Mouse (Mus musculus): ENCODE results near the gene Atp10a. TPM values are rescaled to one million over a fixed set of nuclear protein-coding genes. Genes with fewer than 3 reads are reported as not detected.

Gene Atp10a
- 1.1 and 1.2 TPM in 2 replicates for polyA plus RNA-seq (2015; fragmentation: Nextera tagmentation; extraction: Ambion mirVana)

DNA sequence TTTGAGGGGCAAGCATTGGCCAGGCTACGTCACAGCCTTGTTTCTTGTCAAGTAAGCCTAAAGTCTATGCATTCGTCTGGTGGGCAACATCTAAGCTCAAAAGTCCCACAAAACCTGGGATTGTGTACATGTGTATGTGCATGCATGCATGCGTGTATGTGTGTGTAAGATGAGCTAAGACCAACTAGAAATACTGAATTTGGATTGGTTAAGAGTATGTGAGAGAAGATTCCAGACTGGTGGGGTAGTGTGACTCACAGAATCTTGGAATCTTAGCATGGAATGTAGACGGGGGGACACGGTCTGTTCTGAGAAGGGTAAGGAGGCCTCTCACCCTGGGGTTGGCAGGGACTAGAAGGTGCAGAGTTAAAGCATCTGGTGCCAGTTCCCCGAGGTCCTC, at the start of gene Atp10a:
Gene Atp10a (plus strand): TSS at position 301 of the 400 bp plus-strand sequence.
- Histone ChIP-seq H3K4me1 (peaks cover 6% of the 10 kb centered on the region), H3K9me3 (no peaks in the 10 kb centered on the region), H3K36me3 (no peaks in the 10 kb centered on the region), H3K27ac (replicated peaks) (no peak within 1 kb of the TSS), H3K4me2 (no peak within 1 kb of the TSS), H3K4me3 (no peak within 1 kb of the TSS), H3K9ac (no peak within 1 kb of the TSS), H3K27me3 (replicated peaks) (peaks cover 6% of the 10 kb centered on the region; the same call in 1 of the 2 replicates)
- ATAC-seq (ENCODE audit: extremely low read depth, insufficient number of reproducible peaks, low FRiP score, low TSS enrichment), result no peak
- WGBS, result 71% methylated on average over 6 of the region's 6 CpGs

DNA sequence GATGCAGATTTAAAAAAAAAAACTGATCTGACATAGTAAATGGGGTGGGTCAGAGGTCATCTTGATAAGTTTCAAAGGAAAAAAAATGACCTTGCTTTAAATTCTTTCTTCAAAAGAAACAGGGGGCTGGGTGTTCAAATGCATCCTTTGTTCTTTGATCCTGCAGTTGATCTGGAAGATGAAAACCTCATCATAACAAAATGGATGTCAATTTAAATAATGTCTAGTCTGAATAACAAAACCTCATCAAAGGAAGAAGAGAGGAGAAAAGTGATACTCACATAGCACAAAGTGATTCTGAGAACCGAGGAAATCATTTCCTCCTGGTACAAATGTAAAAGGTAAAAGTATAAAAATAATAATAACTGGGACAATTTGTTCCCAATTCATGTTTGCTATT, 37.9 kb upstream of the Atp10a start:
- no peak overlapping the region for H3K4me3 ChIP-seq
- no peaks in the 10 kb centered on the region for H3K4me1 ChIP-seq
- H3K9me3 ChIP-seq, result no peaks in the 10 kb centered on the region
- WGBS, result 74% methylated on average over 1 of the region's 1 CpGs
- no peak overlapping the region for H3K27ac ChIP-seq (replicated peaks)
- H3K4me2 ChIP-seq, result no peak overlapping the region
- no peak for ATAC-seq (ENCODE audit: extremely low read depth, insufficient number of reproducible peaks, low FRiP score, low TSS enrichment)
- no peaks in the 10 kb centered on the region for H3K27me3 ChIP-seq (replicated peaks)
- no peak overlapping the region for H3K9ac ChIP-seq
- H3K36me3 ChIP-seq, result no peaks in the 10 kb centered on the region

DNA sequence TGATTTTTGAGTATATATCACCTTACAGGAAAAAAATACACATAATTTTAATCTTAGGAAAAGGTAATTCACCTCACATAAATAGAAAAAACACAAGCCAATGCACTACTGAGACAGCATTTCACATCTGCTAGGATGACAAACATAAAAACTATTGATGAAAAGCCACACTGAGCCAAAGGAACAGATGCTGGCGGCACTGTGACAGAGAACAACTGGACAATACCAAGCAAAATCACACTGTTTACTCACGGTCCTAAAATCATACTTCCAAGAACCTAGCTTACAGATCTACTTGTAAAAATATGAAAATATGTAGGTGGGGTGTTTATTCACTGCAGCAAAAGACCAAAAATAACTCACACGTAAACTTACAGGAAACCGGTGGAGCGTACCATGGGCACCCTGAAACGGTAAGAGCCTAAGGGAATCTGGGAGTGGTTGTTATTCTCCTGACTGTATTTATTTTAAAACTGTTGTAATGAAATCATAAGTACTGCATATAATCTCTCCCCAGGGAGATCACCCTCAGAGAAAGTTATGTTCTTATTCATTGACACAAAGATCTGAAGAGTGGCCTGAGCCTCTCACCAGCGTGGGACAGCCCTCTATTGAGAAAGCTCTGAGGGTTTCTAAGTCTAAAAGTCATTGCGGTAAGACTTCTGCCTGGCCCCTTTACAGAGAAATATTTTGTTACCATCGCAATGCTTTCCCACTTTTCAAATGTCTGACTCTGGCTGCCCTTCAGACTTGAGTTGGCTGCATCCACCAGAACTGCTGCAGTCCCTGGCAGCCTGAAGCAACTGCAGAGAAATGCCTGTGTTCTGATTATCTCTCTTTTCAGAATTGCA, 29.4 kb upstream of the Atp10a start:
- Histone ChIP-seq H3K9ac (no peak overlapping the region), H3K9me3 (no peaks in the 10 kb centered on the region), H3K27ac (replicated peaks) (no peak overlapping the region), H3K36me3 (no peaks in the 10 kb centered on the region), H3K27me3 (replicated peaks) (no peaks in the 10 kb centered on the region), H3K4me1 (no peaks in the 10 kb centered on the region), H3K4me2 (no peak overlapping the region), H3K4me3 (no peak overlapping the region)
- ATAC-seq (ENCODE audit: extremely low read depth, insufficient number of reproducible peaks, low FRiP score, low TSS enrichment), result no peak
- 78% methylated on average over 9 of the region's 9 CpGs for WGBS

DNA sequence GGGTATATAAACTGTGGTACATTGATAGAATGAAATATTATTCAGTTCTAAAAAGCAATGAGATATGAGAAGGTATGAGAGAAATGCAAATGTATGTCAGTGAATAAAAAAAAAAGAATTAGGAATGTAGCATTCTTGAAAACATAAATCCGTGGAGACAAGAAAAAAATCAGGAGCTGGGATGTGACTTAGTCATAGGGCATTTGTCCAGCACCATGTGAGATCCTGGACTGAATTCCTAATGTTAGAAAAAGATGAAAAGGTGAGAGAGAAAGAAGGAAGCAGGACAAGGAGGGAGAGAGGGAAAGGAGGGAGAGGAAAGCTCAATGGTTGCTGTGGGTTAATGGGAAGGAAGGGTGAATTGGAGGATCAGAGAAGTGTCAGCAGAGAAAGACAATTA, 28.6 kb upstream of the Atp10a start:
- Histone ChIP-seq H3K4me2 (no peak overlapping the region), H3K36me3 (no peaks in the 10 kb centered on the region), H3K9me3 (no peaks in the 10 kb centered on the region), H3K27ac (replicated peaks) (no peak overlapping the region), H3K9ac (no peak overlapping the region), H3K4me3 (no peak overlapping the region), H3K27me3 (replicated peaks) (no peaks in the 10 kb centered on the region), H3K4me1 (no peaks in the 10 kb centered on the region)
- 62% methylated on average over 1 of the region's 1 CpGs for WGBS
- ATAC-seq (ENCODE audit: extremely low read depth, insufficient number of reproducible peaks, low FRiP score, low TSS enrichment), result no peak

DNA sequence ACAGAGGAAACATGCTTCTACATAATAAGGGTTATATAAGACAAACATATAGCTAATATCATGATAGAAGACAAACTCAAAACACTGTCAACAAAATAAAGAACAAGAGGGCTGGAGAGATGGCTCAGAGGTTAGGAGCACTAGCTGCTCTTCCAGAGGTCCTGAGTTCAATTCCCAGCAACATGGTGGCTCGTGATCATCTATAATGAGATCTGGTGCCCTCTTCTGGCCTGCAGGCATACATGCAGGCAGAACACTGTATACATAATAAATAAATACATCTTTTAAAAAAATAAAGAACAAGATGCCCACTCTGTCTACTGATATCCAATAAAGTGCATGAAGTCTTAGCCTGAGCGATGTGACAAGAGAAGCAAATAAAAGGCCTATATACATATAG, 26.7 kb upstream of the Atp10a start:
- H3K4me2 ChIP-seq, result no peak overlapping the region
- H3K4me1 ChIP-seq, result no peaks in the 10 kb centered on the region
- no peaks in the 10 kb centered on the region for H3K9me3 ChIP-seq
- H3K27ac ChIP-seq (replicated peaks), result no peak overlapping the region
- ATAC-seq (ENCODE audit: extremely low read depth, insufficient number of reproducible peaks, low FRiP score, low TSS enrichment), result no peak
- no peak overlapping the region for H3K4me3 ChIP-seq
- WGBS, result 78% methylated on average over 2 of the region's 2 CpGs
- no peaks in the 10 kb centered on the region for H3K36me3 ChIP-seq
- H3K27me3 ChIP-seq (replicated peaks), result no peaks in the 10 kb centered on the region
- no peak overlapping the region for H3K9ac ChIP-seq

DNA sequence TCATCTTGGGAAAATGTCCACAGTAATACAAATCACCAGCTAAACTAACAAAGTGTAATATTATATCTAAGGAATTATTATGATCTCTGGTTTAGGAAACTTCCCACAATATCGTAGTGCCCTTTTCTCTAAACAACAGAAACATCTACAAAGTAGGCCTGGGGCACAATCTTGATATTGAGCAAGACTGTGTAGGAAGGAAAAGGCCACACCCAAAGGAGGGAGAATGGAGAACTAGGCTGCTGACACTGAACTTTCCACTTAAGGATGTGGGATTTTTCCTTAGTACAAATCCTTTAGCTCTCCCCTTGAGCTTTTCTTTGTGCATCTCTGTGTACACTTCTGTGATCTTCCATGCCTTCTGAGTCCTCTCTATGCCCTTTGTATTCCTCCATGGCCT, 22.3 kb upstream of the Atp10a start:
- Histone ChIP-seq H3K36me3 (no peaks in the 10 kb centered on the region), H3K9me3 (no peaks in the 10 kb centered on the region), H3K4me3 (no peak overlapping the region), H3K27ac (replicated peaks) (no peak overlapping the region), H3K4me1 (no peaks in the 10 kb centered on the region), H3K9ac (no peak overlapping the region), H3K27me3 (replicated peaks) (no peaks in the 10 kb centered on the region), H3K4me2 (no peak overlapping the region)
- ATAC-seq (ENCODE audit: extremely low read depth, insufficient number of reproducible peaks, low FRiP score, low TSS enrichment), result no peak
- 69% methylated on average over 1 of the region's 1 CpGs for WGBS

DNA sequence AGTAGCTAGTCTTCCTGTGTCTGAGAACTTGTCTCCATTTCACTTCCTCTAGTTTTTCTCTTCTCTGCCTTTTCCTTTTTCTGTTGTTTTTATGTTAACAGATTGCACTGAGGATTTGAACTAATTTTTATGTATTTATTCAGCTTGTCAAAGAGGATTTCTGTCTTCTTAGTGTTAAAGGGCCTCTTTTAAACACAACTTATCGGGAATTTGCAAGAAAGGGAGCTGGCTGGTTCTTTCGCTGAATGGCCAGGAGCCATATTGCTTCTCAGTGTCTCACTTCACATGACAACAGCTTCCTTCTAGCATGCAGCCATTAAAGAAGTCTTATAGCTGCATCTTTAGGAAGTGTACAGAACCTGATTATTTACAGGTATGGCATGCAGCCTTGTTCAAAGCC, 16.3 kb upstream of the Atp10a start:
- Histone ChIP-seq H3K4me3 (no peak overlapping the region), H3K27ac (replicated peaks) (no peak overlapping the region), H3K9ac (no peak overlapping the region), H3K27me3 (replicated peaks) (no peaks in the 10 kb centered on the region), H3K36me3 (no peaks in the 10 kb centered on the region), H3K4me1 (no peaks in the 10 kb centered on the region), H3K9me3 (no peaks in the 10 kb centered on the region), H3K4me2 (no peak overlapping the region)
- ATAC-seq (ENCODE audit: extremely low read depth, insufficient number of reproducible peaks, low FRiP score, low TSS enrichment), result no peak
- 80% methylated on average over 2 of the region's 2 CpGs for WGBS

DNA sequence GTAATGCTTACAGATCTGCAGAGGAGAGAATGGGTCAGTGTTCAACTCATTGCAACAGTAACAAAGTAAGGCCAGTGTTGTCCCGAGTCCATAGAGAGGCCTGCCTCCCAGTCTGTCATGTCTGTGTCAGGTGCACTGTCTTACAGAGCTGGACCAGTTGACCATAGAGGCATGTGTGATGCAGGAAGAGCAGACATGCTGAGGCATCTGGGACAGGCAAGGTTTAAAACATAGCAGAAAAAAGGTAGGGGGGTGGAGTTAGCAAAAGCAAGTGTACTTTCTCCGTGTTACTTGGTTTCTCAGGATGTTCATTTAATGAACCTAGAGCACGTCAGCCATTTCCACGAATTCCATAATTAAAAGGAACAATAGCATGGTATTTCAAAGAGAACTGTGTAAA, 15.5 kb upstream of the Atp10a start:
- no peaks in the 10 kb centered on the region for H3K4me1 ChIP-seq
- WGBS, result 67% methylated on average over 4 of the region's 4 CpGs
- no peak overlapping the region for H3K9ac ChIP-seq
- no peak for ATAC-seq (ENCODE audit: extremely low read depth, insufficient number of reproducible peaks, low FRiP score, low TSS enrichment)
- H3K27me3 ChIP-seq (replicated peaks), result no peaks in the 10 kb centered on the region
- no peak overlapping the region for H3K4me3 ChIP-seq
- no peak overlapping the region for H3K4me2 ChIP-seq
- H3K9me3 ChIP-seq, result no peaks in the 10 kb centered on the region
- H3K27ac ChIP-seq (replicated peaks), result no peak overlapping the region
- H3K36me3 ChIP-seq, result no peaks in the 10 kb centered on the region

DNA sequence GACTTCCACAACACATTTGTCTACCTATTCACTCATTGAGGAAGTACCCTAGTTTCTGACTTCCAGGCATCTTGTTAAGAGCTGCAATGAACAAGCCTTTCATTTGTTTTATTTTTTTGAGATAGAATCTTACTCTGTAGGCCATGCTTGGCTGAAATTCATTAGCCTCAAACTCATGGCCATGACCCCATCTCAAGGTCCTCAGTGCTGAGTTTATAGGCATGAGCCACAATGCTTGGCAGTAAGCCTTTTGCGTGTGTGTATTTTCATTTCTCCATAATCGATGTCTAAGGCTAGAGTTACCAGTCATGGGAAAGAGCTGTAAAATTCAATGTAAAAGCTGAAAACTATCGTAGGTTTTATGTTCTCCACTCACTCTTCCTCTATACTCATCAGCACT, 14.1 kb upstream of the Atp10a start:
- Histone ChIP-seq H3K4me3 (no peak overlapping the region), H3K4me1 (no peaks in the 10 kb centered on the region), H3K36me3 (no peaks in the 10 kb centered on the region), H3K4me2 (no peak overlapping the region), H3K9ac (no peak overlapping the region), H3K9me3 (no peaks in the 10 kb centered on the region), H3K27me3 (replicated peaks) (no peaks in the 10 kb centered on the region), H3K27ac (replicated peaks) (no peak overlapping the region)
- no peak for ATAC-seq (ENCODE audit: extremely low read depth, insufficient number of reproducible peaks, low FRiP score, low TSS enrichment)
- WGBS, result 81% methylated on average over 3 of the region's 3 CpGs

DNA sequence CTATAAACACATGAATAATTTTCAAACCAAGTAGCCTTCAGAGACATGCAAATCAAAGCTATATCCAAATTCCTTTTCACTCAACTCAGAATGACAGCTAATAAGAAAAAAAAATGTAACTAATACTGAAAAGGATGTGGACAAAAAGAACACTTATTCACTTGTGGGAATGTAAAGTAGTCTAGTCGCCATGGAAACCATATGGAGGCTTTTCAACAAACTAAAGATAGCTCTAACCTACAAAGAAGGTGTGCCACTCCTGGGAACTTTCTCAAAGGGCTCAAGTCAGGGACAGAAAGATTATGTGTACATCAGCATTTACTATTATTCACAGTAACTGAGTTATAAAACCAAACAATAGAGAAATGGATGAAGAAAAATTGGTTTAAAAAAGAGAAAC, 8.6 kb upstream of the Atp10a start:
- no peak overlapping the region for H3K9ac ChIP-seq
- no peak for ATAC-seq (ENCODE audit: extremely low read depth, insufficient number of reproducible peaks, low FRiP score, low TSS enrichment)
- H3K27ac ChIP-seq (replicated peaks), result no peak overlapping the region
- no peak overlapping the region for H3K4me3 ChIP-seq
- no peak overlapping the region for H3K4me2 ChIP-seq
- no peaks in the 10 kb centered on the region for H3K27me3 ChIP-seq (replicated peaks)
- H3K9me3 ChIP-seq, result no peaks in the 10 kb centered on the region
- WGBS, result 60% methylated on average over 1 of the region's 1 CpGs
- no peaks in the 10 kb centered on the region for H3K4me1 ChIP-seq
- no peaks in the 10 kb centered on the region for H3K36me3 ChIP-seq

DNA sequence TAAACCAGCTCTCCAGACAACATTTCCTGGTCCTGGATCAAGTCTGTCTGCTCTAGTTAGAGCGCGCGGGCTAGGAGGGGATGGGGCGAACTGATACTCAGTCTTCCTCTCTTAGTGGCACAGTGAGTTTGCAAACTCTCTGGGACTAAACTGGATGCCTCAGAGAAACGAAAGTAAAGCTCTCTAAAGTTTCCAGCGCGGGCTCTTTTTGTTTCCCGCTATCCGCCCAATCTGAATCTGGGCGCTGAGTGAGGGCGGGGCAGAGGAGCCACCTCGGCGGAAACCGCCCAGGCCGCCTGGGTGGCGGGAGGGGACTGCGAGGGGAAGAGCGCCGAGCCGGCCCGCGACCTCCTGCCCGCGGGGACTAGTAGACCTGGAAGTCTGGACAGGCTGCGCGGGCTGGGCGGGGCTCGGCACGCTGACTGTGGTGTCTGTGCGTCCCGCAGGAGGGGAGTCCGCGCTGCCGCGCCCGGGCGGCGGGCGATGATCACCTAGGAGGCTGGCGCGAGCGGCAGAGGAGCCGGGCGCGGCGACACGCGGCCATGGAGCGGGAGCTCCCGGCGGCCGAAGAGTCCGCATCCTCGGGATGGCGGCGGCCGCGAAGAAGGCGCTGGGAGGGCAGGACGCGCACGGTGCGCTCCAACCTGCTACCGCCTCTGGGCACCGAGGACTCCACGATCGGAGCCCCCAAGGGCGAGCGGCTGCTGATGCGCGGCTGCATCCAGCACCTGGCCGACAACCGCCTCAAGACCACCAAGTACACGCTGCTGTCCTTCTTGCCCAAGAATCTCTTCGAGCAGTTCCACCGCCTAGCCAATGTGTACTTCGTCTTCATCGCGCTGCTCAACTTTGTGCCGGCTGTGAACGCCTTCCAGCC, 2.2 kb downstream of the Atp10a start:
- ATAC-seq (ENCODE audit: extremely low read depth, insufficient number of reproducible peaks, low FRiP score, low TSS enrichment), result peak; percentile 67; the same call in 1 of the 2 replicates
- peak overlapping the region; percentile 88 for H3K4me2 ChIP-seq
- no peaks in the 10 kb centered on the region for H3K9me3 ChIP-seq
- H3K27ac ChIP-seq (replicated peaks), result peak overlapping the region; percentile 71
- under 1% methylated on average over 72 of the region's 81 CpGs for WGBS
- H3K4me1 ChIP-seq, result peaks cover 6% of the 10 kb centered on the region
- peak overlapping the region; percentile 86 for H3K9ac ChIP-seq
- no peaks in the 10 kb centered on the region for H3K36me3 ChIP-seq
- H3K27me3 ChIP-seq (replicated peaks), result peaks cover 6% of the 10 kb centered on the region; the same call in 1 of the 2 replicates
- H3K4me3 ChIP-seq, result peak overlapping the region; percentile 69
